Mouse (Mus musculus) limb, embryonic 12.5 days (tissue): Measurements from ENCODE around the gene 9230102O04Rik. TPM values are rescaled to one million over a fixed set of nuclear protein-coding genes. Genes with fewer than 3 reads are reported as not detected.
A peak's percentile ranks its signal among the peaks of the same experiment; 100 is the strongest.

Source experiments
- ATAC-seq: fragments of 200-750 bp; cut with Nextera tagmentation; 2 replicates; pipeline ENCODE4 v1.8.0; 2017; ENCODE audit warnings: low read depth, moderate TSS enrichment; ENCODE audit not compliant: insufficient number of reproducible peaks, insufficient read depth, low FRiP score, low TSS enrichment
- H3K27ac ChIP-seq: fragments of 300-500 bp; sonication (generic); 2 replicates; pipeline ENCODE4 v1.5.1; 2016; ENCODE audit warnings: mild to moderate bottlenecking, moderate library complexity
- H3K27me3 ChIP-seq: fragments of 300-500 bp; sonication (generic); 2 replicates; pipeline ENCODE4 v1.6.1; 2016; ENCODE audit warnings: mild to moderate bottlenecking, moderate library complexity
- H3K36me3 ChIP-seq: fragments of 300-500 bp; sonication (generic); 2 replicates; pipeline ENCODE4 v1.6.1; 2016; ENCODE audit warnings: mild to moderate bottlenecking, moderate library complexity
- H3K4me1 ChIP-seq: fragments of 300-500 bp; sonication (generic); replicated peaks from 2 replicates; pipeline ENCODE4 v1.6.1; 2016
- H3K4me2 ChIP-seq: fragments of 300-500 bp; sonication (generic); 2 replicates; pipeline ENCODE4 v1.6.1; 2016; ENCODE audit warnings: mild to moderate bottlenecking, moderate library complexity
- H3K4me3 ChIP-seq: fragments of 300-500 bp; sonication (generic); replicated peaks from 2 replicates; pipeline ENCODE4 v1.5.1; 2016; ENCODE audit warnings: mild to moderate bottlenecking
- H3K9ac ChIP-seq: fragments of 300-500 bp; sonication (generic); replicated peaks from 2 replicates; pipeline ENCODE4 v1.6.1; 2016; ENCODE audit warnings: mild to moderate bottlenecking, moderate library complexity
- H3K9me3 ChIP-seq: fragments of 300-500 bp; sonication (generic); 2 replicates; pipeline ENCODE4 v1.6.1; 2016; ENCODE audit warnings: mild to moderate bottlenecking, moderate library complexity
- WGBS: fragments of 180-500 bp; shearing (Covaris S2); methylation state at CpG from one replicate; pipeline ENCODE4 v1.1.7; 2016; 5-methylcytosine and 5-hydroxymethylcytosine counted together
- polyA plus RNA-seq: library from polyadenylated mRNA; unstranded; fragments of >200 nt; fragmentation: Nextera tagmentation; extraction: Ambion mirVana; gene quantifications from 2 replicates; pipeline ENCODE4 v1.2.1, GENCODE M21; 2016

The 9230102O04Rik gene
- polyA plus RNA-seq, result 0.55 TPM in 1 of 2 replicates, not detected in the other

GRCm38 (mm10) chr2:9888913-9889650, at the start of gene 9230102O04Rik:
Gene 9230102O04Rik, minus strand, starts transcription at chr2:9889540.
- WGBS, result under 1% methylated on average over 30 of the region's 30 CpGs
- peaks cover 95% of the 10 kb centered on the region for H3K27me3 ChIP-seq
- H3K9me3 ChIP-seq, result peaks cover 4% of the 10 kb centered on the region; the same call in 1 of the 2 replicates
- H3K4me1 ChIP-seq, result peaks cover 11% of the 10 kb centered on the region
- no peak for ATAC-seq
- no peak within 1 kb of the TSS for H3K27ac ChIP-seq
- H3K4me2 ChIP-seq, result peak within 1 kb of the TSS; percentile 39
- no peaks in the 10 kb centered on the region for H3K36me3 ChIP-seq
- H3K9ac ChIP-seq, result no peak within 1 kb of the TSS
- H3K4me3 ChIP-seq, result peak within 1 kb of the TSS; percentile 19

GRCm38 (mm10) chr2:9935965-9936364, 46.6 kb upstream of the 9230102O04Rik start:
- ATAC-seq, result no peak
- Histone ChIP-seq H3K4me1 (0 out of 2 replicates have a peak, but pooled peaks cover 5% of the 10 kb centered on the region), H3K9me3 (no peaks in the 10 kb centered on the region), H3K4me2 (no peak overlapping the region), H3K9ac (no peak overlapping the region), H3K4me3 (no peak overlapping the region), H3K27ac (no peak overlapping the region), H3K36me3 (peaks cover 6% of the 10 kb centered on the region; the same call in 1 of the 2 replicates), H3K27me3 (no peaks in the 10 kb centered on the region)
- 42% methylated on average over 1 of the region's 1 CpGs for WGBS

- 85% methylated on average over 4 of the region's 4 CpGs for WGBS
- no peaks in the 10 kb centered on the region for H3K9me3 ChIP-seq
- no peak overlapping the region for H3K9ac ChIP-seq
- no peaks in the 10 kb centered on the region for H3K27me3 ChIP-seq
- no peak for ATAC-seq
- H3K4me3 ChIP-seq, result no peak overlapping the region
- H3K4me1 ChIP-seq, result peaks cover 10% of the 10 kb centered on the region
- peaks cover 8% of the 10 kb centered on the region; the same call in 1 of the 2 replicates for H3K36me3 ChIP-seq
- H3K4me2 ChIP-seq, result no peak overlapping the region
- no peak overlapping the region for H3K27ac ChIP-seq
Measured at GRCm38 (mm10) chr2:9926905-9927283, 37.6 kb upstream of the 9230102O04Rik start.

GRCm38 (mm10) chr2:9926194-9926904, 37.0 kb upstream of the 9230102O04Rik start:
- WGBS, result 57% methylated on average over 7 of the region's 7 CpGs
- Histone ChIP-seq H3K27ac (peak overlapping the region; percentile 19; the same call in 1 of the 2 replicates), H3K4me3 (no peak overlapping the region), H3K36me3 (peaks cover 8% of the 10 kb centered on the region; the same call in 1 of the 2 replicates), H3K9ac (no peak overlapping the region), H3K4me1 (peaks cover 10% of the 10 kb centered on the region), H3K27me3 (no peaks in the 10 kb centered on the region), H3K9me3 (no peaks in the 10 kb centered on the region), H3K4me2 (0 out of 2 replicates have a peak overlapping the region, but pooled peaks have one; percentile 8)
- ATAC-seq, result no peak

- H3K27me3 ChIP-seq, result no peaks in the 10 kb centered on the region
- 87% methylated on average over 17 of the region's 17 CpGs for WGBS
- no peaks in the 10 kb centered on the region for H3K9me3 ChIP-seq
- H3K9ac ChIP-seq, result no peak overlapping the region
- no peak overlapping the region for H3K4me2 ChIP-seq
- H3K4me3 ChIP-seq, result no peak overlapping the region
- H3K4me1 ChIP-seq, result no peaks in the 10 kb centered on the region
- peaks cover 25% of the 10 kb centered on the region for H3K36me3 ChIP-seq
- no peak for ATAC-seq
- H3K27ac ChIP-seq, result no peak overlapping the region
Measured at GRCm38 (mm10) chr2:9918691-9919471, 29.5 kb upstream of the 9230102O04Rik start.

GRCm38 (mm10) chr2:9917602-9918001, 28.3 kb upstream of the 9230102O04Rik start:
- H3K4me3 ChIP-seq, result no peak overlapping the region
- H3K27ac ChIP-seq, result no peak overlapping the region
- H3K36me3 ChIP-seq, result peaks cover 25% of the 10 kb centered on the region
- no peaks in the 10 kb centered on the region for H3K27me3 ChIP-seq
- H3K4me2 ChIP-seq, result no peak overlapping the region
- ATAC-seq, result no peak
- no peaks in the 10 kb centered on the region for H3K4me1 ChIP-seq
- 90% methylated on average over 9 of the region's 9 CpGs for WGBS
- no peak overlapping the region for H3K9ac ChIP-seq
- H3K9me3 ChIP-seq, result no peaks in the 10 kb centered on the region

- Histone ChIP-seq H3K4me1 (peaks cover 7% of the 10 kb centered on the region; the same call in 1 of the 2 replicates), H3K27me3 (peaks cover 16% of the 10 kb centered on the region), H3K4me2 (peak overlapping the region; percentile 56), H3K36me3 (no peaks in the 10 kb centered on the region), H3K9ac (no peak overlapping the region), H3K4me3 (peak overlapping the region; percentile 28), H3K9me3 (no peaks in the 10 kb centered on the region), H3K27ac (no peak overlapping the region)
- no peak for ATAC-seq
- WGBS, result 6% methylated on average over 11 of the region's 11 CpGs
Measured at GRCm38 (mm10) chr2:9905995-9906394, 16.7 kb upstream of the 9230102O04Rik start.

GRCm38 (mm10) chr2:9903854-9904560, 14.7 kb upstream of the 9230102O04Rik start:
- Histone ChIP-seq H3K27me3 (peaks cover 29% of the 10 kb centered on the region), H3K4me3 (no peak overlapping the region)
- WGBS, result 59% methylated on average over 14 of the region's 14 CpGs

GRCm38 (mm10) chr2:9897846-9898245, 8.5 kb upstream of the 9230102O04Rik start:
- Histone ChIP-seq H3K27ac (no peak overlapping the region), H3K27me3 (peaks cover 84% of the 10 kb centered on the region), H3K4me1 (0 out of 2 replicates have a peak, but pooled peaks cover 5% of the 10 kb centered on the region), H3K36me3 (no peaks in the 10 kb centered on the region), H3K4me2 (no peak overlapping the region), H3K9me3 (no peaks in the 10 kb centered on the region), H3K9ac (no peak overlapping the region), H3K4me3 (no peak overlapping the region)
- WGBS, result 7% methylated on average over 8 of the region's 8 CpGs
- no peak for ATAC-seq

More at GRCm38 (mm10) chr2:9903854-9904560, 14.7 kb upstream of the 9230102O04Rik start:
- Histone ChIP-seq H3K36me3 (no peaks in the 10 kb centered on the region), H3K27ac (no peak overlapping the region), H3K9ac (no peak overlapping the region), H3K4me2 (no peak overlapping the region), H3K9me3 (no peaks in the 10 kb centered on the region), H3K4me1 (peaks cover 7% of the 10 kb centered on the region; the same call in 1 of the 2 replicates)
- ATAC-seq, result no peak

- Histone ChIP-seq H3K4me1 (0 out of 2 replicates have a peak, but pooled peaks cover 5% of the 10 kb centered on the region), H3K4me2 (peak overlapping the region; percentile 34), H3K27me3 (peaks cover 89% of the 10 kb centered on the region), H3K4me3 (peak overlapping the region; percentile 18), H3K27ac (no peak overlapping the region), H3K9me3 (no peaks in the 10 kb centered on the region), H3K36me3 (no peaks in the 10 kb centered on the region), H3K9ac (no peak overlapping the region)
- WGBS, result under 1% methylated on average over 22 of the region's 22 CpGs
- no peak for ATAC-seq
Measured at GRCm38 (mm10) chr2:9896097-9896770, 6.9 kb upstream of the 9230102O04Rik start.
